Mouse (Mus musculus) neural tube, embryonic 11.5 days (tissue): ENCODE results near the gene Nav1. TPM values are rescaled to one million over a fixed set of nuclear protein-coding genes. Genes with fewer than 3 reads are reported as not detected.

ENCODE experiments used
- ATAC-seq: fragments of 200-750 bp; cut with Nextera tagmentation; 2 replicates; pipeline ENCODE4 v1.8.0; 2017; ENCODE audit warnings: moderate number of reproducible peaks, mild to moderate bottlenecking, moderate TSS enrichment, moderate library complexity; ENCODE audit not compliant: insufficient read depth, low FRiP score, low TSS enrichment
- DNase-seq: peaks from one replicate; pipeline ENCODE4 v3.0.0-alpha.2; 2015; ENCODE audit warnings: low spot score
- H3K27ac ChIP-seq: fragments of 300-500 bp; sonication (generic); 2 replicates; pipeline ENCODE4 v1.5.1; 2014; ENCODE audit warnings: low read depth, mild to moderate bottlenecking, low read length
- H3K27me3 ChIP-seq: fragments of 300-500 bp; sonication (generic); 2 replicates; pipeline ENCODE4 v1.6.1; 2014; ENCODE audit warnings: mild to moderate bottlenecking, low read length, mixed read lengths; ENCODE audit not compliant: control insufficient read depth, insufficient read depth
- H3K36me3 ChIP-seq: fragments of 300-500 bp; sonication (generic); 2 replicates; pipeline ENCODE4 v1.6.1; 2014; ENCODE audit warnings: mild to moderate bottlenecking, low read length, moderate library complexity, mixed read lengths; ENCODE audit not compliant: control insufficient read depth, insufficient read depth
- H3K4me1 ChIP-seq: fragments of 300-500 bp; sonication (generic); 2 replicates; pipeline ENCODE4 v1.6.1; 2014; ENCODE audit warnings: low read length, mixed read lengths; ENCODE audit not compliant: control insufficient read depth, insufficient read depth
- H3K4me2 ChIP-seq: fragments of 300-500 bp; sonication (generic); 2 replicates; pipeline ENCODE4 v1.6.1; 2014; ENCODE audit warnings: low read depth, mild to moderate bottlenecking, moderate library complexity
- H3K4me3 ChIP-seq: fragments of 300-500 bp; sonication (generic); 2 replicates; pipeline ENCODE4 v1.5.1; 2014; ENCODE audit warnings: low read depth, low read length
- H3K9ac ChIP-seq: fragments of 300-500 bp; sonication (generic); 2 replicates; pipeline ENCODE4 v1.6.1; 2014; ENCODE audit warnings: mild to moderate bottlenecking, low read length
- H3K9me3 ChIP-seq: fragments of 300-500 bp; sonication (generic); 2 replicates; pipeline ENCODE4 v1.6.1; 2016; ENCODE audit warnings: low read length; ENCODE audit not compliant: control insufficient read depth
- WGBS: fragments of 180-500 bp; shearing (Covaris S2); extraction: QIAGEN DNeasy Blood & Tissue Kit; methylation state at CpG from one replicate; pipeline ENCODE4 v1.1.7; 2014; 5-methylcytosine and 5-hydroxymethylcytosine counted together
- polyA plus RNA-seq: library from polyadenylated mRNA; unstranded; fragments of >200 nt; fragmentation: Nextera tagmentation; extraction: Ambion mirVana; gene quantifications from 2 replicates; pipeline ENCODE4 v1.2.1, GENCODE M21; 2014

Gene Nav1
- polyA plus RNA-seq, 1 experiment from 2014 or later, result 18.1 TPM

DNA sequence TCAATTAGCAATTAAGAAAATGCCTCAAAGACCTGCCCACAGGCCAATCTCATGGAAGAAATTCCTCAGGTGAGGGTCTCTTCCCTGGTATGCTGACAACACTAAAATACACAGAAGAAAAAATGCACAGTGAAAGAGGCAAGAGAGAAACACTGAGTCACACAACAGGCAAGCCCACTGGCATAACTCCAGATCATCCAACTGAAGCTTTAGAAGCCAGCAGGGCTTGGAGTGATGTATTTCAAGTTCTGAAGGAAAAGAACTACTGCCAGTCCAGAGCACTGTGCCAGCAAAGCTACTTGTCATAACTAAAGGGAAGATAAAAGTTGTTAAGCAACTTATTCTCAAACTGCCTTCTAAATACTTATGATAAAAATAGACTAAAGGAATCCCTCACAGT, 193.1 kb downstream of the Nav1 start:
- H3K27ac ChIP-seq, result no peak overlapping the region
- H3K4me3 ChIP-seq, result no peak overlapping the region
- H3K9me3 ChIP-seq, result no peaks in the 10 kb centered on the region
- H3K9ac ChIP-seq, result no peak overlapping the region
- H3K4me2 ChIP-seq, result no peak overlapping the region
- H3K27me3 ChIP-seq, result no peaks in the 10 kb centered on the region
- DNase-seq (no peak), ATAC-seq (no peak)
- H3K4me1 ChIP-seq, result no peaks in the 10 kb centered on the region
- H3K36me3 ChIP-seq, result peaks cover 32% of the 10 kb centered on the region

- Histone ChIP-seq H3K9ac (no peak overlapping the region), H3K4me1 (no peaks in the 10 kb centered on the region), H3K27ac (no peak overlapping the region), H3K27me3 (no peaks in the 10 kb centered on the region), H3K4me3 (no peak overlapping the region), H3K36me3 (peaks cover 21% of the 10 kb centered on the region), H3K9me3 (no peaks in the 10 kb centered on the region), H3K4me2 (no peak overlapping the region)
- WGBS, result 93% methylated on average over 4 of the region's 4 CpGs
- DNase-seq, result no peak
- ATAC-seq, result no peak
These were observed 195.0 kb downstream of the Nav1 start for GRCm38 (mm10) chr1:135412130-135412529.

- H3K36me3 ChIP-seq, result peaks cover 19% of the 10 kb centered on the region
- no peaks in the 10 kb centered on the region for H3K4me1 ChIP-seq
- H3K27me3 ChIP-seq, result no peaks in the 10 kb centered on the region
- H3K27ac ChIP-seq, result no peak overlapping the region
- ATAC-seq, result no peak
- no peak overlapping the region for H3K4me3 ChIP-seq
- H3K9me3 ChIP-seq, result no peaks in the 10 kb centered on the region
- H3K9ac ChIP-seq, result no peak overlapping the region
- WGBS, result 86% methylated on average over 2 of the region's 2 CpGs
- no peak overlapping the region for H3K4me2 ChIP-seq
- DNase-seq, result no peak
These were observed 196.1 kb downstream of the Nav1 start for GRCm38 (mm10) chr1:135410967-135411366.

- no peak overlapping the region for H3K27ac ChIP-seq
- WGBS, result 94% methylated on average over 4 of the region's 4 CpGs
- H3K9ac ChIP-seq, result no peak overlapping the region
- ATAC-seq (no peak), DNase-seq (no peak)
- H3K9me3 ChIP-seq, result no peaks in the 10 kb centered on the region
- no peaks in the 10 kb centered on the region for H3K4me1 ChIP-seq
- no peak overlapping the region for H3K4me2 ChIP-seq
- H3K36me3 ChIP-seq, result peaks cover 19% of the 10 kb centered on the region
- H3K4me3 ChIP-seq, result no peak overlapping the region
- H3K27me3 ChIP-seq, result no peaks in the 10 kb centered on the region
These were observed 198.1 kb downstream of the Nav1 start for GRCm38 (mm10) chr1:135408973-135409372.

DNA sequence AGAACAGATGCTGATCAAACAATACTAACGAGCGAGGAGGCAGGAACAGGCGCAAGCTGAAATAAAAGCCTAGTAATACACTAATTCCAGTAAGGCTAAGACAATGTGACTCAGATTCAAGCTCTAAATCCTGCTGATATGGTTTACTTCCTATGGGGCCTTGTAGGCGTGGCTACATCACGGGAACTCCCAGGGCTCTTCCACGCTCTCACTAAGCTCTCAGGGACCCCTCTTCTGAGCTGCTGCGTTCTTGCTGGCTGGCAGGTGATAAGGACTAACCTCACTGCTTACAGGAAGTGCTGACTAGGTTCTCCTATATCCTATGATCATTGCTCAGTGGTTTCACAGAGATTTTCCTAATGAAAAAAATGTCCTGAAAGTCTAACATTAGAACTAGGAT, 201.7 kb downstream of the Nav1 start:
- ATAC-seq, result no peak
- Histone ChIP-seq H3K9ac (no peak overlapping the region), H3K36me3 (peaks cover 26% of the 10 kb centered on the region), H3K4me2 (no peak overlapping the region), H3K27me3 (no peaks in the 10 kb centered on the region), H3K9me3 (no peaks in the 10 kb centered on the region), H3K4me3 (no peak overlapping the region), H3K27ac (no peak overlapping the region), H3K4me1 (no peaks in the 10 kb centered on the region)
- DNase-seq, result no peak
- 84% methylated on average over 7 of the region's 7 CpGs for WGBS

DNA sequence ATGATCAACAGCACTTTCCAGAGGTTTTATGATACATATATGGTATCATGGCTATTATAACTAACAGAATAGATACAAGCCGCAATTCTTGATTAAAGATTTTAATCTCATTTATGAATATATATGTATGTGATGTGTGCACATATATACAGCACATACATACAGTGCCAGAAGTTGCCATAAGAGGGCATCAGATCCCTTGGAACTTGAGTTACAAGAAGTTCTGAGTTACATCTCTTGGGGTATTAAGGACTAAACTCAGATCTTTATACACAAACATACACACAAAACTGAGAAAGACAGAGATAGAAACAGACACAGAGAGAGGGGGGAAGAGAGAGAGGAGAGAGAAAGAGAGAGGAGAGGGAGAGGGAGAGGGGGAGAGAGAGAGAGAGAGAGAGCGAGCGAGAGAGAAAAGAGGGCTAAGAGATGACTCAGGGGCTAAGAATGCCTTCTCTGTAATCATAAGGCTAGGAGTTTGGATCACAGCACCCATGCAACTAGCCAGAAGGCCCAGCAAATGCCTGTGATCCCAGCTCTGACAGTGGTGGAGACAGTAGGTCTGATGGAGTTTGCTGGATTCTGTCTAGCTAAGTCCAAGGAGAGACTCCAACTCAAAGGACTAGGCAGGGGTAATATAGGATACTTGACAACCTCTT, 205.5 kb downstream of the Nav1 start:
- no peaks in the 10 kb centered on the region for H3K27me3 ChIP-seq
- peaks cover 32% of the 10 kb centered on the region for H3K36me3 ChIP-seq
- DNase-seq, result no peak
- 89% methylated on average over 3 of the region's 3 CpGs for WGBS
- ATAC-seq, result no peak
- no peak overlapping the region for H3K4me3 ChIP-seq
- H3K4me2 ChIP-seq, result no peak overlapping the region
- no peak overlapping the region for H3K9ac ChIP-seq
- no peaks in the 10 kb centered on the region for H3K4me1 ChIP-seq
- H3K27ac ChIP-seq, result no peak overlapping the region
- no peaks in the 10 kb centered on the region for H3K9me3 ChIP-seq

GRCm38 (mm10) chr1:135399466-135399865, 207.6 kb downstream of the Nav1 start:
- Histone ChIP-seq H3K27me3 (no peaks in the 10 kb centered on the region), H3K9ac (no peak overlapping the region), H3K27ac (no peak overlapping the region), H3K9me3 (no peaks in the 10 kb centered on the region), H3K4me2 (no peak overlapping the region), H3K4me1 (no peaks in the 10 kb centered on the region), H3K4me3 (no peak overlapping the region), H3K36me3 (peaks cover 34% of the 10 kb centered on the region)
- DNase-seq (no peak), ATAC-seq (no peak)
- 95% methylated on average over 5 of the region's 5 CpGs for WGBS

GRCm38 (mm10) chr1:135385161-135385560, 221.9 kb downstream of the Nav1 start:
- DNase-seq, result no peak
- no peak overlapping the region for H3K27ac ChIP-seq
- WGBS, result 93% methylated on average over 9 of the region's 9 CpGs
- no peak overlapping the region for H3K4me2 ChIP-seq
- H3K9ac ChIP-seq, result no peak overlapping the region
- no peak overlapping the region for H3K4me3 ChIP-seq
- H3K27me3 ChIP-seq, result no peaks in the 10 kb centered on the region
- H3K4me1 ChIP-seq, result no peaks in the 10 kb centered on the region
- no peak for ATAC-seq
- no peaks in the 10 kb centered on the region for H3K9me3 ChIP-seq
- H3K36me3 ChIP-seq, result peaks cover 42% of the 10 kb centered on the region
